Mouse (Mus musculus): Measurements from ENCODE around the gene Btbd9.

GRCm38 (mm10) chr17:30255928-30256560 lies 320.2 kb downstream of the Btbd9 start:
- TF ChIP-seq EP300 (IDR thresholded peaks at IDR 0.05; ENCODE audit: insufficient read depth, low read depth, low read length) (no peak), CTCF (IDR thresholded peaks at IDR 0.05; ENCODE audit: low read depth, low read length) (no peak)
